Mouse (Mus musculus) liver, postnatal 0 days (tissue): ENCODE measurements around the gene Zfp36. TPM values are rescaled to one million over a fixed set of nuclear protein-coding genes. Genes with fewer than 3 reads are reported as not detected.

ENCODE experiments used
- ATAC-seq: fragments of 200-750 bp; cut with Nextera tagmentation; 2 replicates; pipeline ENCODE4 v1.8.0; 2017; ENCODE audit warnings: mild to moderate bottlenecking, moderate library complexity
- DNase-seq: peaks from one replicate; pipeline ENCODE4 v3.0.0-alpha.2; 2016
- H3K27ac ChIP-seq: fragments of 300-500 bp; sonication (generic); 2 replicates; pipeline ENCODE4 v1.5.1; 2014; ENCODE audit warnings: antibody characterized with exemption, moderate library complexity, mild to moderate bottlenecking, low read depth
- H3K27me3 ChIP-seq: fragments of 300-500 bp; sonication (generic); 2 replicates; pipeline ENCODE4 v1.6.1; 2014; ENCODE audit warnings: low read length, control low read depth, mixed read lengths; ENCODE audit not compliant: insufficient read depth
- H3K36me3 ChIP-seq: fragments of 300-500 bp; sonication (generic); replicated peaks from 2 replicates; pipeline ENCODE4 v1.6.1; 2014; ENCODE audit warnings: mild to moderate bottlenecking, control low read depth, low read length, moderate library complexity, mixed read lengths; ENCODE audit not compliant: insufficient read depth
- H3K4me1 ChIP-seq: fragments of 300-500 bp; sonication (generic); 2 replicates; pipeline ENCODE4 v1.6.1; 2014; ENCODE audit warnings: antibody characterized with exemption, mild to moderate bottlenecking, control low read depth; ENCODE audit not compliant: insufficient read depth
- H3K4me2 ChIP-seq: fragments of 300-500 bp; sonication (generic); 2 replicates; pipeline ENCODE4 v1.6.1; 2014; ENCODE audit warnings: low read depth, mild to moderate bottlenecking, low read length, moderate library complexity, mixed read lengths
- H3K4me3 ChIP-seq: fragments of 300-500 bp; sonication (generic); 2 replicates; pipeline ENCODE4 v1.5.1; 2014; ENCODE audit warnings: low read depth, low read length
- H3K9ac ChIP-seq: fragments of 300-500 bp; sonication (generic); replicated peaks from 2 replicates; pipeline ENCODE4 v1.6.1; 2014; ENCODE audit warnings: mild to moderate bottlenecking, moderate library complexity
- H3K9me3 ChIP-seq: fragments of 300-500 bp; sonication (generic); 2 replicates; pipeline ENCODE4 v1.6.1; 2016; ENCODE audit warnings: mild to moderate bottlenecking, control low read depth, low read length, mixed read lengths
- CTCF ChIP-seq: sonication (generic); IDR thresholded peaks from 2 replicates; pipeline ENCODE4 v1.5.1; 2016; ENCODE audit warnings: antibody characterized with exemption, low read depth
- EP300 ChIP-seq: IDR thresholded peaks from 2 replicates; pipeline ENCODE4 v1.6.1; 2016; ENCODE audit warnings: antibody characterized with exemption, low read depth, mild to moderate bottlenecking
- WGBS: fragments of 180-500 bp; shearing (Covaris S2); extraction: QIAGEN DNeasy Blood & Tissue Kit; methylation state at CpG from one replicate; pipeline ENCODE4 v1.1.7; 2014; ENCODE audit not compliant: insufficient replicate concordance; 5-methylcytosine and 5-hydroxymethylcytosine counted together
- polyA plus RNA-seq: library from polyadenylated mRNA; unstranded; fragments of >200 nt; fragmentation: Nextera tagmentation; extraction: Ambion mirVana; gene quantifications from 2 replicates; pipeline ENCODE4 v1.2.1, GENCODE M21; 2015

The Zfp36 gene
- polyA plus RNA-seq, 1 experiment from 2014 or later: 21.1 TPM

DNA sequence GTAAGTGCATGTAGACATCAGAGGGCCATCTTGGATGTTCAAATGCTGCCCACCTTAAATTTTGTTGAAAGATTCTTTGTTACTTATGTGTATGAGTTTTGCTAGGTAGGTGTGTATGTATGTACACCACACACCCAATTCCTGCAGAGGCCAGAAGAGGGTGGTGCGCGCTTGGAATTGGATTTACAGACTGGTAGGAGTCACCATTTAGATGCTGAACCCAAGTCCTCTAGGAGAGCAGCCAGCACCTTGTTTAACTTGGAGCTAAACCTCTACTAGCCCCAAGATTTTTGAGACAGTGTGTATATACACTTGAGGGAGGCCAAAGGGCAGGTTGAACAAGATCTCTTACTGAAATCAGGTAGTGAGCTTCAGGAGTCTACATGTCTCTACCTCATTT is 26.8 kb downstream of the Zfp36 start:
- Histone ChIP-seq H3K27ac (no peak overlapping the region), H3K27me3 (no peaks in the 10 kb centered on the region), H3K4me3 (no peak overlapping the region), H3K4me2 (no peak overlapping the region), H3K36me3 (peaks cover 23% of the 10 kb centered on the region), H3K9me3 (no peaks in the 10 kb centered on the region), H3K9ac (no peak overlapping the region), H3K4me1 (peaks cover 25% of the 10 kb centered on the region)
- DNase-seq: no peak
- TF ChIP-seq EP300 (no peak), CTCF (peak; percentile 24; the same call in 1 of the 2 replicates)
- ATAC-seq: no peak
- WGBS: 85% methylated on average over 2 of the region's 2 CpGs

- ATAC-seq: no peak
- no peak for TF ChIP-seq CTCF
- no peak for TF ChIP-seq EP300
- 7% methylated on average over 4 of the region's 4 CpGs for WGBS
Observed at GRCm38 (mm10) chr7:28351676-28352191, 28.3 kb downstream of the Zfp36 start.

GRCm38 (mm10) chr7:28350155-28350883 is 29.7 kb downstream of the Zfp36 start, which contains the start of gene Rps16:
Gene Rps16 (plus strand): TSS chr7:28350652.
- Histone ChIP-seq H3K27ac (peak within 1 kb of the TSS; percentile 79), H3K36me3 (peaks cover 23% of the 10 kb centered on the region)
- DNase-seq: peak; percentile 99

More at GRCm38 (mm10) chr7:28351676-28352191, 28.3 kb downstream of the Zfp36 start:
- peaks cover 19% of the 10 kb centered on the region for H3K4me1 ChIP-seq
- H3K36me3 ChIP-seq: peaks cover 23% of the 10 kb centered on the region
- no peaks in the 10 kb centered on the region for H3K27me3 ChIP-seq
- H3K4me3 ChIP-seq: peak overlapping the region; percentile 82
- H3K9ac ChIP-seq: peak overlapping the region; percentile 88
- no peaks in the 10 kb centered on the region for H3K9me3 ChIP-seq
- peak overlapping the region; percentile 85 for H3K4me2 ChIP-seq
- no peak overlapping the region for H3K27ac ChIP-seq
- DNase-seq: no peak

DNA sequence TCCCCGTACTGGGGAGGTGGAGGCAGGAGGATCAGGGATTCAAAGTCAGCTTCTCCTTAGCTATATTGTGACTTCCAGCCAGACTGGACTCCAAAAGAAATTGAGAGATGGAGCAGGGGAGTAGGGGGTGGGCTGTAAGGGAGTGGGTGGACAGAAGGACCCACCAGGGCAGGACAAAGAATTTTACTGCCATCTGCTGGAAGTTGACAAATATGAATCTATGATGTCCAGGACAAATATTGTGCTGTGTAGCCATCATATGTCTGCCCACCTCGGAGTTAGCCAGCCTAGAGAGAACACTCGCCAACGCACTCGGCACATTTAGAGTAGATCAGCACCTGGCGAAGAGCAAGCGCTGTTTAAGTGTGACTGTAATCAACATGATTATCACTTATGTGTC is 31.5 kb downstream of the Zfp36 start:
- TF ChIP-seq EP300 (no peak), CTCF (peak; percentile 39)
- WGBS: 82% methylated on average over 7 of the region's 7 CpGs
- no peak overlapping the region for H3K4me2 ChIP-seq

More at GRCm38 (mm10) chr7:28350155-28350883, 29.7 kb downstream of the Zfp36 start, which contains the start of gene Rps16:
- Histone ChIP-seq H3K4me3 (peak within 1 kb of the TSS; percentile 82), H3K9ac (peak within 1 kb of the TSS; percentile 88), H3K27me3 (no peaks in the 10 kb centered on the region), H3K4me2 (peak within 1 kb of the TSS; percentile 85), H3K9me3 (no peaks in the 10 kb centered on the region), H3K4me1 (peaks cover 18% of the 10 kb centered on the region)
- 5% methylated on average over 47 of the region's 50 CpGs for WGBS
- TF ChIP-seq CTCF: peak; percentile 10; the same call in 1 of the 2 replicates
- TF ChIP-seq EP300: no peak; the same call in 1 of the 2 replicates
- peak; percentile 92 for ATAC-seq

DNA sequence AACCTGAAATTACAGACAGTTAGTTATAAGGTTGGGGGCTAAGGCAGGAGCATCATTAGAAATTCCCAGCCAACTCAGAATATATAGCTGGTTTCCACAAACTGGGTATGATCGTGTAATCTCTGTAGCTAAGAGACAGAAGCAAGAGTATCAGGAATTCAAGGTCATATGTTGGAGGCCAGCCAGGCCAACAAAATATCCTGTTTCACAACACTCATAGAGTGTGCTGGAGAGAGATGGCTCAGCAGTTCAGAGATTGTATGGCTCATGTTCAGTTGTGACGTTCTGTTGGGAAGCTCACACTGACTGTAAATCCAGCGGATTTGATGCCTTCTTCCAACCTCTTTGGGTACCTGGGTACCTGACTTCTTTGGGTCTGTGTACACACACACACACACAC is 32.3 kb downstream of the Zfp36 start:
- Histone ChIP-seq H3K9ac (no peak overlapping the region), H3K27me3 (no peaks in the 10 kb centered on the region), H3K4me2 (no peak overlapping the region), H3K36me3 (peaks cover 6% of the 10 kb centered on the region; the same call in 1 of the 2 replicates), H3K9me3 (no peaks in the 10 kb centered on the region), H3K4me1 (peaks cover 18% of the 10 kb centered on the region), H3K4me3 (no peak overlapping the region), H3K27ac (peak overlapping the region; percentile 74)
- ATAC-seq (peak; percentile 35), DNase-seq (peak; percentile 78)
- TF ChIP-seq CTCF: no peak
- no peak for TF ChIP-seq EP300
- 37% methylated on average over 3 of the region's 3 CpGs for WGBS

More for the DNA sequence above, 31.5 kb downstream of the Zfp36 start:
- Histone ChIP-seq H3K9me3 (no peaks in the 10 kb centered on the region), H3K27me3 (no peaks in the 10 kb centered on the region), H3K4me1 (peaks cover 18% of the 10 kb centered on the region), H3K4me3 (no peak overlapping the region), H3K9ac (no peak overlapping the region), H3K36me3 (peaks cover 15% of the 10 kb centered on the region), H3K27ac (peak overlapping the region; percentile 74; the same call in 1 of the 2 replicates)
- DNase-seq (no peak), ATAC-seq (no peak)

- H3K4me3 ChIP-seq: no peak overlapping the region
- 3% methylated on average over 4 of the region's 4 CpGs for WGBS
- peak; percentile 88 for DNase-seq
- no peaks in the 10 kb centered on the region for H3K36me3 ChIP-seq
- TF ChIP-seq EP300 (no peak), CTCF (peak; percentile 95)
- peaks cover 14% of the 10 kb centered on the region for H3K4me1 ChIP-seq
- no peak overlapping the region for H3K4me2 ChIP-seq
- no peaks in the 10 kb centered on the region for H3K27me3 ChIP-seq
- no peak for ATAC-seq
- H3K9ac ChIP-seq: no peak overlapping the region
- no peak overlapping the region for H3K27ac ChIP-seq
- no peaks in the 10 kb centered on the region for H3K9me3 ChIP-seq
Observed at GRCm38 (mm10) chr7:28344637-28345036, 35.4 kb downstream of the Zfp36 start.
